Mouse (Mus musculus) heart, postnatal 0 days (tissue): ENCODE data around the gene Ppp5c. TPM values are rescaled to one million over a fixed set of nuclear protein-coding genes. Genes with fewer than 3 reads are reported as not detected.

Experiments
- ATAC-seq: fragments of 200-750 bp; cut with Nextera tagmentation; 2 replicates; pipeline ENCODE4 v1.8.0; 2017; ENCODE audit warnings: low read depth, moderate number of reproducible peaks, moderate library complexity; ENCODE audit not compliant: insufficient read depth
- DNase-seq: peaks from one replicate; pipeline ENCODE4 v3.0.0-alpha.2; 2016; ENCODE audit warnings: low spot score
- H3K27ac ChIP-seq: fragments of 300-500 bp; sonication (generic); 2 replicates; pipeline ENCODE4 v1.5.1; 2014; ENCODE audit warnings: low read depth, mild to moderate bottlenecking
- H3K27me3 ChIP-seq: fragments of 300-500 bp; sonication (generic); 2 replicates; pipeline ENCODE4 v1.6.1; 2014; ENCODE audit warnings: low read length, mixed read lengths; ENCODE audit not compliant: control insufficient read depth, insufficient read depth
- H3K36me3 ChIP-seq: fragments of 300-500 bp; sonication (generic); replicated peaks from 2 replicates; pipeline ENCODE4 v1.6.1; 2014; ENCODE audit warnings: low read length, mixed read lengths; ENCODE audit not compliant: control insufficient read depth, insufficient read depth
- H3K4me1 ChIP-seq: fragments of 300-500 bp; sonication (generic); 2 replicates; pipeline ENCODE4 v1.6.1; 2014; ENCODE audit warnings: antibody characterized with exemption; ENCODE audit not compliant: control insufficient read depth, insufficient read depth
- H3K4me2 ChIP-seq: fragments of 300-500 bp; sonication (generic); 2 replicates; pipeline ENCODE4 v1.6.1; 2014; ENCODE audit warnings: low read depth, mild to moderate bottlenecking, low read length, moderate library complexity
- H3K4me3 ChIP-seq: fragments of 300-500 bp; sonication (generic); 2 replicates; pipeline ENCODE4 v1.5.1; 2014; ENCODE audit warnings: low read depth, low read length
- H3K9ac ChIP-seq: fragments of 300-500 bp; sonication (generic); replicated peaks from 2 replicates; pipeline ENCODE4 v1.6.1; 2014; ENCODE audit warnings: low read depth, low read length, mixed read lengths
- H3K9me3 ChIP-seq: fragments of 300-500 bp; sonication (generic); replicated peaks from 2 replicates; pipeline ENCODE4 v1.6.1; 2016; ENCODE audit warnings: low read length; ENCODE audit not compliant: control insufficient read depth
- CTCF ChIP-seq: IDR thresholded peaks from 2 replicates; pipeline ENCODE4 v1.5.1; 2016; ENCODE audit warnings: antibody characterized with exemption, control low read depth, low read depth
- EP300 ChIP-seq: IDR thresholded peaks from 2 replicates; pipeline ENCODE4 v1.6.1; 2016; ENCODE audit warnings: antibody characterized with exemption, low read depth
- WGBS: fragments of 180-500 bp; shearing (Covaris S2); extraction: QIAGEN DNeasy Blood & Tissue Kit; methylation state at CpG from one replicate; pipeline ENCODE4 v1.1.7; 2014; 5-methylcytosine and 5-hydroxymethylcytosine counted together
- polyA plus RNA-seq: library from polyadenylated mRNA; unstranded; fragments of >200 nt; fragmentation: Nextera tagmentation; extraction: Ambion mirVana; gene quantifications from 2 replicates; pipeline ENCODE4 v1.2.1, GENCODE M21; 2015
- total RNA-seq: library from RNA; depleted of rRNA; stranded (reverse); fragments of >200 nt; gene quantifications from 2 replicates; pipeline ENCODE4 v1.2.3, GENCODE M21; 2014; ENCODE audit warnings: low replicate concordance

Gene Ppp5c
- total and polyA plus RNA-seq, 2 experiments from 2014 or later: 55.0 to 88.5 TPM

DNA sequence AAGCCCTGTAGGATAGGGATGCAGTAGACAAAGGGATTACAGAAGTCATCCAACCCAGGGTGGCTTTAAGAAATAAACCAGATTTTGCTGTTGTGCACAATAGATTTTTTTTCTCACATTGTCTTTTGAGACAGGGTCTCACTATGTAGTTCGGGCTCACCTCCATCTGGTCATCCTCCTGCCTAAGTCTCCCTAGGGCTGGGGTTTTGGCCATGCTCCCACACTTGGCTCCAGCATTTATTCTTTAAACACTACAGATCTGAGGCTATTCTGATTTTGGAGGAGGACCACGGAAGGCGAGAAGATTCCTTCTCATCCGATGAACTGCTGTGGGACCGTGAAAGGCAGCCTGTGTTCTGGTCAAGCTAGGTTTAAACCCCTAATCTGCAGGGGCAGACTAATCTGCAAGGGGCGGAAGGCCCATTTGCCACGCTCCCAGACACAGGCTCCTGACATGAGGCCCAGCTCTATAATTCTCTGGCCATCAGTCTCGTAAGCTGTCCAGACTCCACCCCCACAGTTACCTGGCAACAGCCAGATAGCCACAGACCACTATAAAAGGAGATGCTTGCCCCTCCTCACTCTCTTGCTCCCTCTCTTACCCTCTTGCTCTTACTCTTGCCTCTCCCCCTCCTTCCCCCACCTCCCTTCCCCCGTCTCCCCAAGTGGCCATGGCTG lies 10.4 kb upstream of the Ppp5c start:
- H3K9me3 ChIP-seq: no peaks in the 10 kb centered on the region
- peak; percentile 29; the same call in 1 of the 2 replicates for ATAC-seq
- WGBS: 58% methylated on average over 9 of the region's 9 CpGs
- H3K4me1 ChIP-seq: no peaks in the 10 kb centered on the region
- no peak overlapping the region for H3K9ac ChIP-seq
- H3K27ac ChIP-seq: no peak overlapping the region
- no peak for TF ChIP-seq EP300
- TF ChIP-seq CTCF: no peak
- H3K4me3 ChIP-seq: no peak overlapping the region
- H3K27me3 ChIP-seq: no peaks in the 10 kb centered on the region
- DNase-seq: no peak
- no peak overlapping the region for H3K4me2 ChIP-seq
- peaks cover 92% of the 10 kb centered on the region for H3K36me3 ChIP-seq

- no peak for TF ChIP-seq CTCF
- TF ChIP-seq EP300: no peak
- peaks cover 47% of the 10 kb centered on the region for H3K36me3 ChIP-seq
- no peaks in the 10 kb centered on the region for H3K27me3 ChIP-seq
- H3K4me2 ChIP-seq: no peak overlapping the region
- H3K9me3 ChIP-seq: no peaks in the 10 kb centered on the region
- H3K4me3 ChIP-seq: no peak overlapping the region
- ATAC-seq (no peak), DNase-seq (no peak)
- 0 out of 2 replicates have a peak overlapping the region, but pooled peaks have one; percentile 9 for H3K27ac ChIP-seq
- peaks cover 18% of the 10 kb centered on the region for H3K4me1 ChIP-seq
- WGBS: 62% methylated on average over 7 of the region's 7 CpGs
- no peak overlapping the region; the same call in 1 of the 2 replicates for H3K9ac ChIP-seq
Observed at GRCm38 (mm10) chr7:17030239-17030638, 2.5 kb upstream of the Ppp5c start.

GRCm38 (mm10) chr7:17028923-17029322 lies 1.2 kb upstream of the Ppp5c start:
- Histone ChIP-seq H3K36me3 (peaks cover 34% of the 10 kb centered on the region), H3K4me3 (no peak overlapping the region), H3K4me2 (no peak overlapping the region), H3K9ac (no peak overlapping the region), H3K4me1 (peaks cover 31% of the 10 kb centered on the region), H3K9me3 (no peaks in the 10 kb centered on the region), H3K27ac (peak overlapping the region; percentile 93), H3K27me3 (no peaks in the 10 kb centered on the region)
- ATAC-seq: no peak
- WGBS: 74% methylated on average over 7 of the region's 7 CpGs
- TF ChIP-seq EP300: no peak
- no peak for TF ChIP-seq CTCF
- DNase-seq: no peak

- Histone ChIP-seq H3K4me2 (peak overlapping the region; percentile 68), H3K4me3 (peak overlapping the region; percentile 96), H3K36me3 (peaks cover 20% of the 10 kb centered on the region), H3K27me3 (no peaks in the 10 kb centered on the region), H3K4me1 (peaks cover 51% of the 10 kb centered on the region), H3K27ac (peak overlapping the region; percentile 93), H3K9me3 (no peaks in the 10 kb centered on the region), H3K9ac (peak overlapping the region; percentile 69)
- TF ChIP-seq CTCF (peak; percentile 58), EP300 (no peak)
- ATAC-seq: peak; percentile 53
- DNase-seq: peak; percentile 69
- WGBS: 2% methylated on average over 24 of the region's 24 CpGs
Observed at GRCm38 (mm10) chr7:17026710-17027587, 775 bp downstream of the Ppp5c start.

DNA sequence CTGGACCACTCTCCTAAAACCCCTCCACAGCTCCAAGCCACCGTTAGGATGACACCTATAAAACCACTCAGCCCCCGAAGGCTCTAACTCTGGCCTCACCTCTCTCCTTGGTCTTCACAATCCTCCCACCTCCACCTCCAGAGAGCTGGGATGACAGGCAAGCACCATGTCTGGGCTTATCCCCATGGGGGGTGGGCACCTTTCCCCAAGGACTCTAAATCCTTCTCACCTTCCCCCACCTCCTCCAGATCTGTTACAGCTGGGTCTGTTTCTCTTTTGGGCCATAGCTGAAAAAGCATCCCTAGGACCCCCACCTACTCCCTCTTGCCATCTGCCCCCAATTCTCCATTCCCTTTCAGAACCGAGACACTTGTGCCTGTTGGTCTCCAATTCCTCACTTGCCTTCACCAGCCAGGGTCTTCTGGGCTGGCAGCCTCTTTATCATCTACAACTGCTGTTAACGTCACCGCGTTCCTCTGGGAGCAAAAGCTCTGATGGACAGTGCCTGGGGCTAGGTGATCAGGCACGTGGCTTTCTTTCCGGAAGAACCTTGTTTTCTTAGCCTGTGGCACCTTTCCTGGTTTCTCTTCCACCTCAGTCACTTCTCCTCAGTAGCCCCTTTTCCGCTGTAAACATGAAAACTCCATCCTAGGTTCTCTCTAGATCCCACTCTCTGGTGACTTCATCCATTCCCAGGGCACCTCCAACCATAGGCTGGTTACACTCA lies 1.7 kb downstream of the Ppp5c start:
- Histone ChIP-seq H3K4me3 (peak overlapping the region; percentile 96), H3K4me1 (peaks cover 51% of the 10 kb centered on the region), H3K9ac (peak overlapping the region; percentile 17; the same call in 1 of the 2 replicates), H3K27me3 (no peaks in the 10 kb centered on the region), H3K9me3 (no peaks in the 10 kb centered on the region), H3K4me2 (peak overlapping the region; percentile 68), H3K36me3 (peaks cover 20% of the 10 kb centered on the region), H3K27ac (peak overlapping the region; percentile 75; the same call in 1 of the 2 replicates)
- 40% methylated on average over 9 of the region's 9 CpGs for WGBS
- no peak for ATAC-seq
- TF ChIP-seq CTCF (no peak), EP300 (no peak)
- no peak for DNase-seq
